Mouse (Mus musculus): ENCODE results near the gene Gm3542.
"Not testable (repeated sequence)": the region's sequence is repeated elsewhere in the genome, so short reads cannot be mapped to it uniquely, and the experiment has no call there.

Gene Gm3542

DNA sequence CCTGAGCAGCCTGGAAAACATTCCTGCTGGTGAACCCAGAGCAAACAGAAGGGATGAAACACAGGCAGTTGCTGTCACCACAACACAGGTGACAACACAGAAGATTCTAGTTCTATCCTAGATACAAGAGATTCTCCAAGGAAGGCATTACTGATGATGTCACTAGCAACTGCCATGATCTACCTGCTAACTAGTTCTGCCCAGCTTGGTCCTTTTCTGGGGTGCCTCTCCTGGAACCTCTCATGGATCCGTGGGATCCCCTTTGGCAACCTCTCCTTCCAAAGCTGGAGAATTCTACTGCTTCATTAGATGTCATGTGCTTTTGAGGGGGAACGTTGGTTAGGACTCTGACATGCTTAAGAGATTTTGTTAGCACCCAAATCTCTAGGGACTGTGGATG lies at the start of gene Gm3542:
Gm3542 (minus strand) TSS at position 101 of the 400 bp plus-strand sequence.
- DNase-seq (ENCODE audit: low read depth, low spot score); H3K36me3 ChIP-seq (ENCODE audit: control insufficient read depth, insufficient read depth, low read length, poor library complexity, severe bottlenecking); H3K27me3 ChIP-seq (ENCODE audit: control insufficient read depth, insufficient read depth, low read length, poor library complexity, severe bottlenecking): not testable (repeated sequence)

All from splenic B cell, adult 2 months (primary cell).